Mouse (Mus musculus) cerebellum, postnatal 4 days (tissue): Measurements from ENCODE around the gene Nr1h4.

Experiments
- DNase-seq, 2 experiments: peaks; one replicate each; pipeline ENCODE4 v3.0.0; 2022; ENCODE audit warnings: low spot score in 2 of 2, mixed read lengths in 1 of 2

The Nr1h4 gene

DNA sequence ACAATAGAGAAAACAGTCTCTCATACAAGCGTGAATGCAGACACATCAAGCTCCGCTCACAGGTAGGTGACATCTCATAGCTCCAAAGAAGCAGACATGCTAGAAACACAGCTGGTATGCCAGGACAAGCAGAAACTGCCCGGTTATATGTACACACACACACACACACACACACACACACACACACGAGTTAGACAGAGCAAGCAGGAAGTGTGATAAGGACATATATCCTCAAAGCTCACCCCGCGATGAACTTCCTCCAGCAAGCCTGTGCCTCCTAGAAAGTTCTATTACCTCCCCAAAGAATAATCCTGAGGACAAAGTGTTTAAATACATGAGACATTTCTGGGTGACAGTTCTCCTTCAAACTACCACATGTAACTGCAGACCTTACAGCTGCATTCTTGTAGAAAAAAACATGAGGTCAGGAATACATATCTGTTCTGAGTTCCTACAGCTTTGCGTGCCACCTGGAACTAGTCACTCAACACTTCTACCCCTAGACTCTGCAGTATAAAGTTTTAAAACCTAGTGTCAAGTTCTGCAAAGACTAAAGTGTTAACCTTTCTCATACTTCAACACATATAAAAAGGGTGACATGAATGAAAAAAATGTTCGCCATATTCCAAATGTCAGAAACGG is 11.5 kb downstream of the Nr1h4 start:
- DNase-seq = no peak

- no peak for DNase-seq
These were observed 13.0 kb downstream of the Nr1h4 start for GRCm38 (mm10) chr10:89520381-89520780.

DNA sequence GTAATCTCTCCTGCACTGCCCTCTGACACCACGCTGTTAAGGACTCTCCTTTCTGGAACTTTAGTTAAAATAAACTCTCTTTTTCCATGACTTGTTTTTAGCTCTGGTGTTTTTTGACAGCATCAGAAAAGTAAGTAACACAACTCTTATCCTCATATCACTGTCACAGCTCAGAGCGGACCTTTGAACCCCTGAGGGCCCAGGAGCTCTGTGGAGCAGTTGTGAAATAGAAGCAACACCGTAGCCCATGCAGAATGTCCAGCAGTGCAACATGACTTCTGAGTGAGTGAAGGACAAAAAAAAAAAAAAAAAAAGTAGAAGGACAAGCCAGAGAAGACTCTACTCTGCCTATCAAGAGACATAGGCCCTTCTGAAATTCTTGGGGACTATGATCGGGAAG is 14.2 kb downstream of the Nr1h4 start:
- DNase-seq = no peak

DNA sequence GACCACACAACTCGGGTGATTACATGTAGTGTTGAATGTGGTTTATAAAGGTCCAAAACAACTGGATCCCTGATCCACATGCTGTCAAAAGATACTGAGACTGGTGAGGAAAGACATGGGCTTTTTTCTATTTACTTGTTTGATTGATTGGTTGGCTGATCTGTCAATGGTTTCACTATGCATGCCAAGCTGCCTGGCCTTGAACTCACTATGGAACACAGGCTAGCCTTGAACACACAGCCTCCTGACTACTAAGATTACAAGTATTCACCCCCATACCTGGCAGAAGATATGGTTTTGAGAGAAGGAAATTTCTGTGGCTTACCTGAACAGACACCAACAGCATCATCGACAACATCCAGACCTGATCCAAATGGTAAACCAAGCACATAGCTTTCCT is 15.0 kb downstream of the Nr1h4 start:
- no peak for DNase-seq

DNA sequence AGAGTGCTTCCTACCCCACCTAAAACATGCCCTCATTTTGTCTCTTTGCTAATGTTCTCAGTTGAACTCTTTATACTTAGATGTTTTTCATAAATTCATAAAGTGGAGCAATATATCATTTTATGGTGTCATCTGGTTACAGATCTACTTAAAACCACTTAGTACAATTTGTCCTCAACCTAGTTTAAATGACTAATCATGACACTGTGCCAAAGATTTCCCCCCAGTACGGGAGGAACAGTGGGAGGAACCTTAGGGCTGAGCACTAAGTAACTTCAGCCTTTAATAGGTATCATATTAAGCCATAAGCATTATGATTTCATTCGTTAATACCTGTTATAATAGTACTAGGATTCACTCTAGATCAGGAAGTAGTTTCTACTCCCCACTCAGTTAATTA is 17.6 kb downstream of the Nr1h4 start:
- DNase-seq = no peak

DNA sequence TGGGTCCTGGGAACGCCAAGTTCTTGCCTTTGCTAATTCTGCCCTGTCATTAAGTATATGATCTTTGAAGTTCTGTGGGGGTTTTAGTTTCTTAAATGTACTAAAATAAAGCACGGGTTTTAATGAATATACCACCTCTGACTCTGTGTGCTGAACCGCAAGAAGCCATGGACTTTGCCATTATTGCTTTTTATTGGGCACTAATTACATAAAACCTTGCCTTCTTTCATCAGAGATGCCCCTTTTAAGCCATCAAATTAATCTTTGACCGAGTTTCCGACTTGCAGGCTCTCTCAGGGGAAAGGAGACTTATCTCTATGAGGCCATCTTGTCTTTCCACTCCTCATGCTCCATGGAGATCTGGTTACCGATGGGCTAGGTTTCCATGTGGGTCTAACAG is 20.8 kb downstream of the Nr1h4 start:
- no peak for DNase-seq

DNA sequence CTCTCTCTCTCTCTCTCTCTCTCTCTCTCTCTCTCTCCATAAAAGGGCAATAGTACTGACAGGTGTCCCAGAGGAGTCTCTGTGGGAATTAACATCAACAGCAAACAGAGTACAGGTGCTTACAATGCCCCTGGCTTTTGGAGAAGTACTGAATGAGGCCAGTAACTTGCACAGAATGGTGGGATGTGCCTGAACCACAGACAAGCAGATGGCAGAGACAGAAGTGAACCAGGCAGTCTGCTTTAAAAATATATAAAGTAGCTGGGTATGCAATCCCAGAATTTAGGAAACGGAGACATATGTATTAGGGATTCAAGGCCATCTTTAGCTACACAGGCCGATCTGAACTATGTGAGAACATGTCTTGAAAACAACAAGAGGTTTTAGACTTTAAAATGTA is 22.8 kb downstream of the Nr1h4 start:
- DNase-seq = no peak

DNA sequence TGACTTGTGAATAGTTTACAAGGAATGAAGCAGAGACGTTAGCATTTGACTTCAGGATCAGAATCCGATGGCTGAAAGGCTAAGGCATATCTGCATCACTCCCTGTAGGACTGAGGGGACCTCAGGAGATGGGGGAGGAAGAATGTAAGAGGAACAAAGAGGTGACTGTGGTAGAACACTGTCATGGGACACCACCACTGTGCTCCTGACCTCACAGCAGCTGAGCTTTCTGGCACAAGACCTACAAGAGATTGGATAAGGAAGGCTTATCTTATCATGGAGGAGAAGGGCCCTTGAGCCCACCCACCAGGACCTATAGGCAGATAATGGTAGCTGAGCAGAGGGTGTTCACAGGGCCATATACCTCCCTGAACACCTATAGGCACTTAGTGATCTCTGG is 24.8 kb downstream of the Nr1h4 start:
- no peak for DNase-seq

GRCm38 (mm10) chr10:89506479-89506878 is 26.9 kb downstream of the Nr1h4 start:
- DNase-seq = no peak

- no peak for DNase-seq
These were observed 27.8 kb downstream of the Nr1h4 start for GRCm38 (mm10) chr10:89505592-89505955.

GRCm38 (mm10) chr10:89504952-89505591 is 28.3 kb downstream of the Nr1h4 start:
- no peak for DNase-seq

DNA sequence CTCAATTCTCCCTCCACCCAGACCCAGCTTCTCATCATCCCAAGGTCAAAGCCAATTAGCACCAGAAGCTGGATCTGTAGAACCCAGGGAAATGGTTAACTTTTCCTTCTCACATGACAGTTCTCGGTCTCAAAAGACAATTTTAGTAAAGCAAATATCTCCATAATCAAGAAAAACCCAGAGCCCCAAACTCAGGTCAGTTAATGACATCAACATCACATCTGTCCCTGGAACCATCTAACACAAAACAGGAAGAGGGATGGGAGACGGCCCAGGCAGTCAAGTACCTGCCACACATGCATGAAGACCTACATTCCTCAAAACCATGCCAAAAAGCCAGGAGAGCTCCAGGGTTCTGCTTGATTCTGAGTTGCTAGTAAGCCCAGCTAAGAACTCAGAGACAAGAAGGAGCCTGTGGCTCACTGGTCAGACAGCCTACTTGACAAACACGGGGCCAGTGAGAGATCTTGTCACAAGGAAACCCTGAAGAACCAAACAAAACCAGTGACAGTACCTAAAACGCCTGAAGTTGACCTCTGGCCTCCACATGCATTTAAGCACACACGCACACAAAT is 30.3 kb downstream of the Nr1h4 start:
- no peak for DNase-seq

DNA sequence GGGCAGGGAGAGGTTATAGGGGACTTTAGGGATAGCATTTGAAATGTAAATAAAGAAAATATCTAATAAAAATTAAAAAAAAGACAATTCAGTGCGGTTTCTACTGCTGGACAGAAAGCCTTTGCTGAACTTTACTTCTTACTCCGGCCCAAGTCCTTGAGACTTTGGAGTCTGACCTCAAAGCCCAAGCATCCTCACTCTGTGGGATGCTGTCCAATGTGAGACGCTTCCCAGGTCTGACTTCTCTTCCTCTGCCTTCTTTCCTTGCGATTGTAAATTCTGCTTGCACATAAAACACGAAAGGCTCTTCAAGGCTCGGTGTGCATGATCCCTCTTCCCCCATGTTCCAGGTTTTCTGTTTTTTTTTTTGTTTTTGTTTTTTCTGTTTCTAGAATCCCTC is 31.5 kb downstream of the Nr1h4 start:
- DNase-seq = no peak

- no peak for DNase-seq
These were observed 37.8 kb downstream of the Nr1h4 start for GRCm38 (mm10) chr10:89495537-89495936.

DNA sequence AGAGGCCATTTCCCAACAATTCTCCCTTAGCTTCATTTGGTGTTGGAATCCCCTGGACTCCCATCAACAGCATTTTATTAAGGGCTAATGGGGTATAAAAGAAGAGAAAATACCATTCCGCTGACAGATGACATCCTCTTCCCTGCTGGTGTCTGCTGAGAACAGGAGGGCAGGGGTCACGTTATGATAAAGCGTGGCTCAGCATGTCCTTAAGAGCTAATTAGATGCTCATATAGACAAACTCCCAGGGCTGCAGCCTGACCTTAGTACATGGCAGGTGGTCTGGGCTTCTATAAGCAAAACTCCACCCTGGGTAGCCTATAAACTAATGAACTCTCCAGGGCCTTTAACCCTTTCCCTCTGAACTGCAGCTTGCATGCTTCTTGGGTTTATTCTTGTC is 42.1 kb downstream of the Nr1h4 start:
- DNase-seq = no peak

DNA sequence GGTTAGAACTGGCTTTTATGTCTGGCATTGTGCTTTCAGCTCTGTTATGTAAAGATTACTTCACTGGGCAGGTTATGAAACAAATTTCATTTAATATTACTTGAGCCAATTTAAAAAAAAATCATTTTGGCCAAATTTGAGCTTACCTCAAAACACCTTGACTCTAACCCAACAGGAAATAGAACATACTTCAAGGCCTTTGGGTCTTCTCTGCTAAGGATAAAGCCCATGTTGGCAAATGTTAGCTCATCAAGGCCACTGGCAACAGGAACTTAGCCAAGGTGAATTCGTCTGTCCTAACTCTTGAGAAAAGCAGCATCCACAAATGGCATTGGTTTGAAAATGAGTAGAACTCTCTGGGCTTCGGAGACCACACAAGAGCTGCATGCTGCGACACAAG is 43.1 kb downstream of the Nr1h4 start:
- no peak for DNase-seq

- no peak for DNase-seq
These were observed 43.9 kb downstream of the Nr1h4 start for GRCm38 (mm10) chr10:89489459-89489858.

- no peak for DNase-seq
These were observed 46.2 kb downstream of the Nr1h4 start for GRCm38 (mm10) chr10:89486995-89487742.

DNA sequence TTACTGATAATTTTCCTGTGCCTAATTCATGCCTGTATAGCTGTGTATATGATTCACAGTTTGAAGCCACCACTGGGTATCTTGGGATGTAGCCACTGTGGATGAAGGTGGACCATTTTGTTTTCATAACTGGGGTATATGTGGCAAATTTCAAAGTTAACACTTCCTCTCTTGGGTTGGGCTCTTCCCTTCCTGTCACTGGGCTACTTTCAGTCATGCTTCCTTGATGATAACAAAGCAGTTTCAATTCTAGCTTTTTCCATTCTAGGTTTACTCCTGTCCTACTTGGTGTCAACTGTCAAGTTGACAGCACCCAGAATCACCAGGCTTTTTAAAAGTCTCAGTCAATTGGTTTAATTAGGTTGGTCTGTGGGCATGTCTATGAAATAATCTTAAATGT is 48.5 kb downstream of the Nr1h4 start:
- no peak for DNase-seq

GRCm38 (mm10) chr10:89483812-89484602 is 49.4 kb downstream of the Nr1h4 start:
- no peak for DNase-seq

GRCm38 (mm10) chr10:89483113-89483512 is 50.3 kb downstream of the Nr1h4 start:
- DNase-seq = no peak

DNA sequence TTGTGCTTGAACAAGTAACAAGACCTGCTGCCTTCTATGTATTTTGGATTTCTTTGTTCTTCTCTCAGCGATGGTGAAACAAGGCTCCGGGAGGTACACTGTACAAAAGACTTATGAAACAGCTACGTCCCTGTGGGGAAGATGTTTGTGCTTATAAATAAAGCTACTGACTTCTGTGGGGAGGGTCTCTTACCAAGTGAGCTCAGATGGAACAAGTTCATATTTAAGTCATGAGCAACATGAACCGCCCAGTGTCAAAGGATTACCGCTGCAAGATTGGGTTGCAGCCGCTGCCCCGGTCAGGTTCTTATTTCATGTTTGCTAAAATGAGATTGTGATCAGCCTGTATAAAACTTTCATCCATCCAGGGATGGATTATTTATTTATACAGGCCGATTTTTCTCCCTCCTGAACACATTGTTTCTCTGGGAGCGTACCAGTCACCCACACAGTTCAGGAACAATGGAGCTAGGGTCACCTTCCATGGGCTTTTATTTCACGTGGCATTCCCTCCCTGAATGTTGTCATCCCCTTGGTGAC is 51.2 kb downstream of the Nr1h4 start:
- DNase-seq = no peak
